Mouse (Mus musculus) stomach, postnatal 0 days (tissue): Measurements from ENCODE around the gene Syngr1.

Experiments
- CTCF ChIP-seq: IDR thresholded peaks from 2 replicates; pipeline ENCODE4 v1.5.1; 2016; ENCODE audit warnings: antibody characterized with exemption, low read depth, mild to moderate bottlenecking, moderate library complexity
- EP300 ChIP-seq: optimal IDR thresholded peaks from 2 replicates; pipeline ENCODE3; 2016; ENCODE audit warnings: antibody characterized with exemption

- TF ChIP-seq EP300 (no peak), CTCF (no peak)
Measured at GRCm38 (mm10) chr15:80119076-80119475, 27.9 kb downstream of the Syngr1 start.
